Mouse (Mus musculus) hindbrain, embryonic 13.5 days (tissue): ENCODE data around the gene Dnaaf2. TPM values are rescaled to one million over a fixed set of nuclear protein-coding genes. Genes with fewer than 3 reads are reported as not detected.

ENCODE experiments used
- ATAC-seq: fragments of 200-750 bp; cut with Nextera tagmentation; 2 replicates; pipeline ENCODE4 v1.8.0; 2017; ENCODE audit warnings: moderate TSS enrichment; ENCODE audit not compliant: low FRiP score
- H3K27ac ChIP-seq: fragments of 300-500 bp; sonication (generic); 2 replicates; pipeline ENCODE4 v1.5.1; 2015; ENCODE audit warnings: inconsistent platforms, mild to moderate bottlenecking, moderate library complexity
- H3K27me3 ChIP-seq: fragments of 300-500 bp; sonication (generic); 2 replicates; pipeline ENCODE4 v1.6.1; 2015; ENCODE audit warnings: mild to moderate bottlenecking, inconsistent platforms
- H3K36me3 ChIP-seq: fragments of 300-500 bp; sonication (generic); 2 replicates; pipeline ENCODE4 v1.6.1; 2015; ENCODE audit warnings: mild to moderate bottlenecking, inconsistent platforms
- H3K4me1 ChIP-seq: fragments of 300-500 bp; sonication (generic); replicated peaks from 2 replicates; pipeline ENCODE4 v1.6.1; 2015; ENCODE audit warnings: inconsistent platforms
- H3K4me2 ChIP-seq: fragments of 300-500 bp; sonication (generic); 2 replicates; pipeline ENCODE4 v1.6.1; 2015; ENCODE audit warnings: inconsistent platforms, mild to moderate bottlenecking, moderate library complexity
- H3K4me3 ChIP-seq: fragments of 300-500 bp; sonication (generic); 2 replicates; pipeline ENCODE4 v1.5.1; 2015; ENCODE audit warnings: mild to moderate bottlenecking, inconsistent platforms
- H3K9ac ChIP-seq: fragments of 300-500 bp; sonication (generic); 2 replicates; pipeline ENCODE4 v1.6.1; 2015; ENCODE audit warnings: mild to moderate bottlenecking, inconsistent platforms
- H3K9me3 ChIP-seq: fragments of 300-500 bp; sonication (generic); 2 replicates; pipeline ENCODE4 v1.6.1; 2016; ENCODE audit warnings: inconsistent platforms
- WGBS: fragments of 180-500 bp; shearing (Covaris S2); methylation state at CpG from one replicate; pipeline ENCODE4 v1.1.7; 2015; 5-methylcytosine and 5-hydroxymethylcytosine counted together
- microRNA-seq: library from miRNA; unstranded; fragments of <30 nt; microRNA quantifications from one replicate; pipeline ENCODE4, GENCODE M21; 2016
- polyA plus RNA-seq: library from polyadenylated mRNA; unstranded; fragments of >200 nt; fragmentation: Nextera tagmentation; extraction: Ambion mirVana; gene quantifications from 2 replicates; pipeline ENCODE4 v1.2.1, GENCODE M21; 2015

The Dnaaf2 gene
- polyA plus RNA-seq, 1 experiment from 2014 or later = 8.9 TPM

DNA sequence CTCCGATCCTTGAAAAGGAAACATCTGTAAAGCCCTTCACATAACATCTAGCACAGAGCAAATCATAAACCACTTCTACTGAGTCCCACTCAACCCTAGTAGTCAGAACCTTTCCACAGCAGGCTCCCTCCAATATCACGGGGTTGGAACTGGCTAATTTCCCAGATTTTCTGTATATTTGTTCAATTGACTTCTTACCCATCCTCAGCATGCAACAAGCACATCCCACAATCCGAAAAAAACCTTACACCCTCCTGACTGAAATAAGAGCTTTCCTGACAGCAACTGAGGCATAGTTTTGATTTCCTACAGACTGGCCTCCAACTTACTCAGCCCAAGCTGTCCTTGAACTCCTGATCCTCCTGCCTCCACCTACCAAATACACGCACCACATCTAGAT lies 41.8 kb downstream of the Dnaaf2 start:
- Histone ChIP-seq H3K9ac (no peak overlapping the region), H3K27me3 (no peaks in the 10 kb centered on the region), H3K4me1 (peaks cover 15% of the 10 kb centered on the region), H3K27ac (no peak overlapping the region), H3K36me3 (peaks cover 24% of the 10 kb centered on the region), H3K9me3 (no peaks in the 10 kb centered on the region), H3K4me2 (no peak overlapping the region), H3K4me3 (no peak overlapping the region)
- 79% methylated on average over 4 of the region's 4 CpGs for WGBS
- no peak for ATAC-seq

DNA sequence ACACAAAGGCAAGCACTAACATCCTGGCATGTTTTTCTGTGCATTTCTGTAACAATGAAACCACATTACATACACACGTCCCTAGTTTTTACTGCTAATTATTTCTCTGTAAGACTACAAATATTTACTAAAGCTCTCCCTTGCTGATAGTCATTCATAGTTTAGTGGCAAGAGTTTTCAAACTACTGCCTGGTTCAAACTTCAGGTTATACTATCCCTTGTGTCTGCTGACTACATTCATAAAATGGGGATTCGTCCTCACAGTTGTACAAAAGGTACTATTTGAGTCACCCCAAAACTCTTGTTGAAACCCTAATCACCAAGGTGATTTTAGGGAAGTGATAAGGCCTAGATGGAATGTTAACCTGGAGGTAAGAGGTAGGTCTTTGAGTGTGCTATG lies 42.3 kb downstream of the Dnaaf2 start:
- Histone ChIP-seq H3K4me1 (peaks cover 15% of the 10 kb centered on the region), H3K36me3 (peaks cover 24% of the 10 kb centered on the region), H3K27me3 (no peaks in the 10 kb centered on the region), H3K27ac (no peak overlapping the region), H3K9ac (no peak overlapping the region), H3K9me3 (no peaks in the 10 kb centered on the region), H3K4me3 (no peak overlapping the region), H3K4me2 (no peak overlapping the region)
- 85% methylated on average over 2 of the region's 2 CpGs for WGBS
- ATAC-seq = no peak

- H3K27me3 ChIP-seq = no peaks in the 10 kb centered on the region
- ATAC-seq = peak; percentile 62; the same call in 1 of the 2 replicates
- peak overlapping the region; percentile 10; the same call in 1 of the 2 replicates for H3K27ac ChIP-seq
- no peak overlapping the region for H3K4me3 ChIP-seq
- H3K4me1 ChIP-seq = no peaks in the 10 kb centered on the region
- peaks cover 2% of the 10 kb centered on the region; the same call in 1 of the 2 replicates for H3K36me3 ChIP-seq
- no peaks in the 10 kb centered on the region for H3K9me3 ChIP-seq
- H3K9ac ChIP-seq = no peak overlapping the region
- peak overlapping the region; percentile 31 for H3K4me2 ChIP-seq
- WGBS = 74% methylated on average over 13 of the region's 13 CpGs
Measured at GRCm38 (mm10) chr12:69150049-69150448, 48.2 kb downstream of the Dnaaf2 start.

- WGBS = 97% methylated on average over 5 of the region's 5 CpGs
- Histone ChIP-seq H3K4me2 (no peak overlapping the region), H3K4me3 (no peak overlapping the region), H3K9me3 (no peaks in the 10 kb centered on the region), H3K4me1 (no peaks in the 10 kb centered on the region), H3K27ac (no peak overlapping the region), H3K9ac (no peak overlapping the region), H3K36me3 (no peaks in the 10 kb centered on the region), H3K27me3 (no peaks in the 10 kb centered on the region)
- ATAC-seq = no peak
Measured at GRCm38 (mm10) chr12:69147166-69147735, 51.0 kb downstream of the Dnaaf2 start.

- Histone ChIP-seq H3K27ac (no peak overlapping the region), H3K36me3 (no peaks in the 10 kb centered on the region), H3K27me3 (no peaks in the 10 kb centered on the region), H3K4me1 (no peaks in the 10 kb centered on the region), H3K4me2 (no peak overlapping the region), H3K4me3 (no peak overlapping the region), H3K9me3 (no peaks in the 10 kb centered on the region), H3K9ac (no peak overlapping the region)
- no peak for ATAC-seq
- 73% methylated on average over 6 of the region's 6 CpGs for WGBS
Measured at GRCm38 (mm10) chr12:69143460-69143859, 54.8 kb downstream of the Dnaaf2 start.

GRCm38 (mm10) chr12:69139841-69140240 lies 58.4 kb downstream of the Dnaaf2 start:
- 96% methylated on average over 7 of the region's 7 CpGs for WGBS
- no peak for ATAC-seq
- Histone ChIP-seq H3K4me3 (no peak overlapping the region), H3K9ac (no peak overlapping the region), H3K27me3 (no peaks in the 10 kb centered on the region), H3K9me3 (no peaks in the 10 kb centered on the region), H3K36me3 (no peaks in the 10 kb centered on the region), H3K4me1 (no peaks in the 10 kb centered on the region), H3K4me2 (no peak overlapping the region), H3K27ac (no peak overlapping the region)

DNA sequence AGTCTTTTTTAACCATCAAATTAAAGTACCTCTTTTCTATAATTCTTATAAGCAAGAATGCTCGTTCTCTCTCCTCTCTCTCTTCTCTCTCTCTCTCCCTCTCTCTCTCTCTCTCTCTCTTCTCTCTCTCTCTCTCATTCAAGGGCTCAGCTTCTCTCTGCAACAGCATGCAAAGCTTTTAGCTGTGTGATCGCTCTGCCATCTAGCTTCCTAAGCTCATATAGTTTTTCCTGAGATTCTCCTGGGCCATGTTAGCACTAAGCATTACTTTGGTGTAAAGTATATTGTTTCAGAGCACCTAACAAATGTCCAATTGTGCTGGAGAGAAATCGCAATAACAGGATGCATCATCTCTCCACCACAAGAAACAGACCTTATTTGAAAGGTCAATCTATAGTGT lies 59.0 kb downstream of the Dnaaf2 start:
- Histone ChIP-seq H3K9me3 (no peaks in the 10 kb centered on the region), H3K27me3 (no peaks in the 10 kb centered on the region), H3K36me3 (no peaks in the 10 kb centered on the region), H3K4me3 (no peak overlapping the region), H3K27ac (no peak overlapping the region), H3K9ac (no peak overlapping the region), H3K4me2 (no peak overlapping the region), H3K4me1 (no peaks in the 10 kb centered on the region)
- no peak for ATAC-seq
- 90% methylated on average over 3 of the region's 3 CpGs for WGBS

Small RNAs within 50 kb of the gene (microRNA-seq; reads per million reads assigned to microRNA genes)
- gene Gm47287 (not detected), gene Gm47295 (not detected)

Other genes with a start within 250 kb of the Dnaaf2 start
- 1,307 and 1,397 TPM in 2 replicates for gene Rps29, start 39.2 kb downstream of the Dnaaf2 start, polyA plus RNA-seq
- 4.6 and 5.5 TPM in 2 replicates for gene Lrr1, start 29.6 kb downstream of the Dnaaf2 start, polyA plus RNA-seq
- 410 and 412 TPM in 2 replicates for gene Rpl36al, start 14.3 kb downstream of the Dnaaf2 start, polyA plus RNA-seq
- 32.8 and 34.1 TPM in 2 replicates for gene Mgat2, start 14.3 kb downstream of the Dnaaf2 start, polyA plus RNA-seq
- 16.8 and 18.8 TPM in 2 replicates for gene Gm49383, start 1.3 kb downstream of the Dnaaf2 start, polyA plus RNA-seq
- gene Gm49384, start 5.8 kb upstream of the Dnaaf2 start, polyA plus RNA-seq = 16.2 and 17.3 TPM in 2 replicates
- 5.7 and 6.7 TPM in 2 replicates for gene Pole2, start 29.8 kb upstream of the Dnaaf2 start, polyA plus RNA-seq
- gene Klhdc1, start 42.7 kb upstream of the Dnaaf2 start, polyA plus RNA-seq = 10.7 and 11.6 TPM in 2 replicates
- 294 TPM in 2 replicates for gene Klhdc2, start 98.3 kb upstream of the Dnaaf2 start, polyA plus RNA-seq
- gene Nemf, start 158.7 kb upstream of the Dnaaf2 start, polyA plus RNA-seq = 90.8 and 98.8 TPM in 2 replicates
- 26.0 and 28.5 TPM in 2 replicates for gene Arf6, start 173.7 kb upstream of the Dnaaf2 start, polyA plus RNA-seq
- gene Gm9887, start 174.0 kb upstream of the Dnaaf2 start, polyA plus RNA-seq = 0.81 and 1.4 TPM in 2 replicates